ENCODE assay signal across 28 mouse cellular contexts in the genomic region with DNA sequence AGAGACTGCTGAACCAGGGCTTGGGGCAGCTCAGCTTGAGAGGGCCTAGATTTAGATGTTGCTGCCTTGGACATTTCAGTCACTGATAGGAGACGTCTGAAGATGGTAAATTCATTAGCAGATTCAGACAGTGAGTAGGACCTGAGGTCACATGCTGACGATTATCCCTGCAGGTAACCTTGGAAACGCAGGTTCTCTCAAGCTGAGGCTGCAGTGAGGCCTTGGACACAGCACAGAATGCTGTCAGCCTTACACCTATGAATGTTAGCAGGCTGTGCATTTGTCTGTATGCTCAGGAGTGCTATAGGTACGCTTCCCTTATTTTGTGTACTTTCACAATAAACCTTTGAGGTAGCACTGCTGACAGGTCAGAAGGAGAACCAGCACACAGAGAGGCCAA. TPM values are rescaled to one million over a fixed set of nuclear protein-coding genes. Genes with fewer than 3 reads are reported as not detected.
DNase-seq lines count a peak whose midpoint lies in the region; ATAC-seq and TF ChIP-seq lines count a peak whose summit lies in the region.
"Had no signal": no experiment of that assay in that cellular context is flagged by ENCODE, and none has a peak within 500 bp of the region (broad histone marks: within the 10 kb centered on the region; RNA-seq: fewer than 3 reads in every experiment).

No protein-coding gene starts in this region.

- H3K36me3 ChIP-seq in hindbrain, embryonic 15.5 days = no peaks in the 10 kb centered on the region
- H3K36me3 ChIP-seq in hindbrain, embryonic 14.5 days (replicated peaks; ENCODE audit: control insufficient read depth, insufficient read depth) = no peaks in the 10 kb centered on the region
- no peaks in the 10 kb centered on the region for H3K36me3 ChIP-seq in midbrain, embryonic 13.5 days
- no peaks in the 10 kb centered on the region for H3K36me3 ChIP-seq in midbrain, embryonic 11.5 days (ENCODE audit: control insufficient read depth, insufficient read depth, low read length)
- no peaks in the 10 kb centered on the region for H3K36me3 ChIP-seq in midbrain, embryonic 15.5 days (replicated peaks)
- H3K36me3 ChIP-seq in midbrain, postnatal 0 days (ENCODE audit: insufficient read depth, low read length) = no peaks in the 10 kb centered on the region
- H3K36me3 ChIP-seq: embryonic facial prominence, embryonic 10.5 days; embryonic facial prominence, embryonic 13.5 days; forebrain, embryonic 12.5 days; heart, embryonic 12.5 days; heart, embryonic 15.5 days had no signal

- no peak overlapping the region for H3K27ac ChIP-seq in hindbrain, embryonic 15.5 days (replicated peaks)
- no peak overlapping the region for H3K27ac ChIP-seq in hindbrain, embryonic 14.5 days
- no peak overlapping the region for H3K27ac ChIP-seq in midbrain, embryonic 13.5 days
- H3K27ac ChIP-seq in midbrain, embryonic 11.5 days (ENCODE audit: low read depth, low read length) = no peak overlapping the region
- H3K27ac ChIP-seq in midbrain, embryonic 15.5 days = no peak overlapping the region
- H3K27ac ChIP-seq in midbrain, postnatal 0 days (ENCODE audit: low read depth, low read length) = no peak overlapping the region
- H3K27ac ChIP-seq: embryonic facial prominence, embryonic 10.5 days; embryonic facial prominence, embryonic 13.5 days; forebrain, embryonic 12.5 days; heart, embryonic 15.5 days had no signal

- no peaks in the 10 kb centered on the region for H3K27me3 ChIP-seq in hindbrain, embryonic 15.5 days
- H3K27me3 ChIP-seq in hindbrain, embryonic 14.5 days (ENCODE audit: control insufficient read depth, insufficient read depth, low read length) = no peaks in the 10 kb centered on the region
- no peaks in the 10 kb centered on the region for H3K27me3 ChIP-seq in midbrain, embryonic 13.5 days
- no peaks in the 10 kb centered on the region for H3K27me3 ChIP-seq in midbrain, embryonic 11.5 days (ENCODE audit: control insufficient read depth, insufficient read depth, low read length)
- no peaks in the 10 kb centered on the region for H3K27me3 ChIP-seq in midbrain, embryonic 15.5 days (replicated peaks)
- no peaks in the 10 kb centered on the region for H3K27me3 ChIP-seq in midbrain, postnatal 0 days (ENCODE audit: insufficient read depth, low read length)
- H3K27me3 ChIP-seq: embryonic facial prominence, embryonic 13.5 days; forebrain, embryonic 12.5 days; heart, embryonic 12.5 days; heart, embryonic 15.5 days had no signal

- DNase-seq in hindbrain, embryonic 14.5 days (ENCODE audit: low spot score) = no peak
- DNase-seq in midbrain, embryonic 11.5 days (ENCODE audit: low spot score, missing footprints) = no peak
- no peak for DNase-seq in midbrain, postnatal 0 days (ENCODE audit: low spot score)
- DNase-seq in frontal cortex, postnatal 25 days (ENCODE audit: low spot score in 2 of 2) = no peak
- DNase-seq: adrenal gland, adult 2 months; adrenal gland, postnatal 14 days; cerebellum, adult 11-12 months; cerebellum, adult 8-10 months; cerebellum, postnatal 10 days; cerebellum, postnatal 36 days; embryo, embryonic 11 days; gastrocnemius, postnatal 25 days; heart, adult 18-20 months; heart, postnatal 10 days; heart, postnatal 36 days had no signal

- H3K4me1 ChIP-seq in hindbrain, embryonic 15.5 days (replicated peaks) = peaks cover 11% of the 10 kb centered on the region; the same call in 1 of the 2 replicates
- H3K4me1 ChIP-seq in hindbrain, embryonic 14.5 days (replicated peaks; ENCODE audit: control insufficient read depth, insufficient read depth, low read length) = no peaks in the 10 kb centered on the region; the same call in 1 of the 2 replicates
- no peaks in the 10 kb centered on the region for H3K4me1 ChIP-seq in midbrain, embryonic 13.5 days (replicated peaks)
- no peaks in the 10 kb centered on the region for H3K4me1 ChIP-seq in midbrain, embryonic 11.5 days (ENCODE audit: control insufficient read depth, insufficient read depth, low read length)
- no peaks in the 10 kb centered on the region for H3K4me1 ChIP-seq in midbrain, embryonic 15.5 days
- H3K4me1 ChIP-seq in midbrain, postnatal 0 days (ENCODE audit: insufficient read depth, low read length) = no peaks in the 10 kb centered on the region
- H3K4me1 ChIP-seq: forebrain, embryonic 12.5 days; heart, embryonic 12.5 days; heart, embryonic 15.5 days had no signal

- no peaks in the 10 kb centered on the region for H3K9me3 ChIP-seq in hindbrain, embryonic 15.5 days
- H3K9me3 ChIP-seq in hindbrain, embryonic 14.5 days (ENCODE audit: control insufficient read depth, low read length) = no peaks in the 10 kb centered on the region
- no peaks in the 10 kb centered on the region for H3K9me3 ChIP-seq in midbrain, embryonic 13.5 days
- no peaks in the 10 kb centered on the region for H3K9me3 ChIP-seq in midbrain, embryonic 11.5 days (ENCODE audit: control insufficient read depth, low read length)
- no peaks in the 10 kb centered on the region for H3K9me3 ChIP-seq in midbrain, embryonic 15.5 days
- H3K9me3 ChIP-seq in midbrain, postnatal 0 days (ENCODE audit: low read length) = no peaks in the 10 kb centered on the region
- H3K9me3 ChIP-seq: embryonic facial prominence, embryonic 10.5 days; embryonic facial prominence, embryonic 13.5 days; forebrain, embryonic 12.5 days; heart, embryonic 12.5 days; heart, embryonic 15.5 days had no signal

- no peak for TF ChIP-seq CTCF in midbrain, postnatal 0 days (IDR thresholded peaks at IDR 0.05)

- H3K4me3 ChIP-seq in hindbrain, embryonic 15.5 days = no peak overlapping the region
- no peak overlapping the region for H3K4me3 ChIP-seq in hindbrain, embryonic 14.5 days (replicated peaks; ENCODE audit: low read length)
- no peak overlapping the region for H3K4me3 ChIP-seq in midbrain, embryonic 13.5 days (replicated peaks)
- H3K4me3 ChIP-seq in midbrain, embryonic 11.5 days (ENCODE audit: low read depth, low read length) = no peak overlapping the region
- no peak overlapping the region for H3K4me3 ChIP-seq in midbrain, embryonic 15.5 days
- no peak overlapping the region for H3K4me3 ChIP-seq in midbrain, postnatal 0 days (ENCODE audit: low read depth, low read length)
- H3K4me3 ChIP-seq: embryonic facial prominence, embryonic 10.5 days; embryonic facial prominence, embryonic 13.5 days; erythroblast, embryonic 14.5 days; forebrain, embryonic 12.5 days; heart, embryonic 12.5 days; heart, embryonic 15.5 days had no signal

- peak; percentile 28; the same call in 1 of the 2 replicates for ATAC-seq in hindbrain, embryonic 15.5 days (ENCODE audit: low FRiP score, low read depth)
- no peak for ATAC-seq in hindbrain, embryonic 14.5 days (ENCODE audit: low FRiP score)
- 0 out of 2 replicates have a peak, but pooled peaks have one; percentile 53 for ATAC-seq in midbrain, embryonic 13.5 days
- ATAC-seq in midbrain, embryonic 11.5 days (ENCODE audit: low FRiP score) = no peak
- peak; percentile 65; the same call in 1 of the 2 replicates for ATAC-seq in midbrain, embryonic 15.5 days (replicated peaks)
- peak; percentile 70; the same call in 1 of the 2 replicates for ATAC-seq in midbrain, postnatal 0 days (ENCODE audit: low FRiP score)
- ATAC-seq: CD4-positive, CD25-positive, alpha-beta regulatory T cell, adult 4 months; forebrain, embryonic 16.5 days; intestine, postnatal 0 days had no signal

- 67% methylated on average over 4 of the region's 4 CpGs for WGBS in hindbrain, embryonic 15.5 days
- WGBS in hindbrain, embryonic 14.5 days = 63% methylated on average over 4 of the region's 4 CpGs
- 60% methylated on average over 4 of the region's 4 CpGs for WGBS in midbrain, embryonic 13.5 days
- 61% methylated on average over 4 of the region's 4 CpGs for WGBS in midbrain, embryonic 11.5 days
- WGBS in midbrain, embryonic 15.5 days = 58% methylated on average over 4 of the region's 4 CpGs
- WGBS in midbrain, postnatal 0 days = 48% methylated on average over 4 of the region's 4 CpGs

- H3K4me2 ChIP-seq in hindbrain, embryonic 15.5 days = no peak overlapping the region
- H3K4me2 ChIP-seq in hindbrain, embryonic 14.5 days (replicated peaks) = no peak overlapping the region
- no peak overlapping the region for H3K4me2 ChIP-seq in midbrain, embryonic 13.5 days (replicated peaks)
- H3K4me2 ChIP-seq in midbrain, embryonic 11.5 days = no peak overlapping the region
- H3K4me2 ChIP-seq in midbrain, embryonic 15.5 days = no peak overlapping the region
- no peak overlapping the region for H3K4me2 ChIP-seq in midbrain, postnatal 0 days (ENCODE audit: low read depth, low read length, poor library complexity, severe bottlenecking)
- H3K4me2 ChIP-seq: embryonic facial prominence, embryonic 13.5 days; forebrain, embryonic 12.5 days; heart, embryonic 12.5 days; heart, embryonic 15.5 days had no signal

- no peak overlapping the region for H3K9ac ChIP-seq in hindbrain, embryonic 15.5 days
- no peak overlapping the region for H3K9ac ChIP-seq in hindbrain, embryonic 14.5 days
- H3K9ac ChIP-seq in midbrain, embryonic 13.5 days (replicated peaks) = no peak overlapping the region
- no peak overlapping the region for H3K9ac ChIP-seq in midbrain, embryonic 11.5 days (ENCODE audit: low read length)
- H3K9ac ChIP-seq in midbrain, embryonic 15.5 days = no peak overlapping the region
- H3K9ac ChIP-seq in midbrain, postnatal 0 days (replicated peaks; ENCODE audit: low read length, poor library complexity, severe bottlenecking) = no peak overlapping the region
- H3K9ac ChIP-seq: embryonic facial prominence, embryonic 13.5 days; forebrain, embryonic 12.5 days; heart, embryonic 12.5 days; heart, embryonic 15.5 days had no signal

RNA-seq across cellular contexts. Expression of a gene that starts 36.3 kb away (rescaled TPM):
- 1.5 and 2.0 TPM in 2 replicates for polyA plus RNA-seq in hindbrain, embryonic 15.5 days (2015; fragmentation: Nextera tagmentation; extraction: Ambion mirVana)
- 2.0 and 3.1 TPM in 2 replicates for polyA plus RNA-seq in hindbrain, embryonic 14.5 days (2014; fragmentation: Nextera tagmentation; extraction: Ambion mirVana)
- 1.4 and 1.5 TPM in 2 replicates for polyA plus RNA-seq in midbrain, embryonic 13.5 days (2015; fragmentation: Nextera tagmentation; extraction: Ambion mirVana)
- polyA plus RNA-seq in midbrain, embryonic 11.5 days (2014; fragmentation: Nextera tagmentation; extraction: Ambion mirVana) = 2.3 and 2.9 TPM in 2 replicates
- polyA plus RNA-seq in midbrain, embryonic 15.5 days (2015; fragmentation: Nextera tagmentation; extraction: Ambion mirVana) = 1.8 and 2.2 TPM in 2 replicates
- total RNA-seq in midbrain, postnatal 0 days (2014; rRNA removed) = 7.4 and 8.6 TPM in 2 replicates
- 0.88 and 0.94 TPM in 2 replicates for polyA plus RNA-seq in midbrain, postnatal 0 days (2015; fragmentation: Nextera tagmentation; extraction: Ambion mirVana)
- total RNA-seq: MEL had no signal

Comparison
In these comparisons a context has a peak if more than half of its experiments do, and no peak if none do; other contexts are left out.
1. ATAC-seq: peak in hindbrain, embryonic 15.5 days (single experiment), midbrain, embryonic 13.5 days (single experiment), midbrain, embryonic 15.5 days (single experiment) and midbrain, postnatal 0 days (single experiment); none in hindbrain, embryonic 14.5 days (single experiment) and midbrain, embryonic 11.5 days (single experiment).